Mouse (Mus musculus): ENCODE results near the gene Camta1.

- TF ChIP-seq GATA1 (IDR thresholded peaks at IDR 0.05; ENCODE audit: borderline replicate concordance, low read length), result no peak
- no peak for TF ChIP-seq FLI1 (IDR thresholded peaks at IDR 0.05; ENCODE audit: low read length)
Observed at GRCm38 (mm10) chr4:151763928-151764327, 97.7 kb downstream of the Camta1 start.
